Mouse (Mus musculus) midbrain, embryonic 15.5 days (tissue): ENCODE results near the gene Vgf. TPM values are rescaled to one million over a fixed set of nuclear protein-coding genes. Genes with fewer than 3 reads are reported as not detected.
A peak's percentile ranks its signal among the peaks of the same experiment; 100 is the strongest.

Experiments
- ATAC-seq: fragments of 200-750 bp; cut with Nextera tagmentation; replicated peaks from 2 replicates; pipeline ENCODE4 v1.8.0; 2017; ENCODE audit warnings: moderate TSS enrichment
- H3K27ac ChIP-seq: fragments of 300-500 bp; sonication (generic); 2 replicates; pipeline ENCODE4 v1.5.1; 2015; ENCODE audit warnings: mild to moderate bottlenecking, inconsistent platforms
- H3K27me3 ChIP-seq: fragments of 300-500 bp; sonication (generic); replicated peaks from 2 replicates; pipeline ENCODE4 v1.6.1; 2015; ENCODE audit warnings: inconsistent platforms
- H3K36me3 ChIP-seq: fragments of 300-500 bp; sonication (generic); replicated peaks from 2 replicates; pipeline ENCODE4 v1.6.1; 2015; ENCODE audit warnings: inconsistent platforms
- H3K4me1 ChIP-seq: fragments of 300-500 bp; sonication (generic); 2 replicates; pipeline ENCODE4 v1.6.1; 2015; ENCODE audit warnings: inconsistent platforms
- H3K4me2 ChIP-seq: fragments of 300-500 bp; sonication (generic); 2 replicates; pipeline ENCODE4 v1.6.1; 2015; ENCODE audit warnings: inconsistent platforms, mild to moderate bottlenecking, moderate library complexity
- H3K4me3 ChIP-seq: fragments of 300-500 bp; sonication (generic); 2 replicates; pipeline ENCODE4 v1.5.1; 2015; ENCODE audit warnings: mild to moderate bottlenecking, inconsistent platforms
- H3K9ac ChIP-seq: fragments of 300-500 bp; sonication (generic); 2 replicates; pipeline ENCODE4 v1.6.1; 2015; ENCODE audit warnings: mild to moderate bottlenecking, inconsistent platforms
- H3K9me3 ChIP-seq: fragments of 300-500 bp; sonication (generic); 2 replicates; pipeline ENCODE4 v1.6.1; 2016; ENCODE audit warnings: inconsistent platforms
- WGBS: fragments of 180-500 bp; shearing (Covaris S2); methylation state at CpG from one replicate; pipeline ENCODE4 v1.1.7; 2015; ENCODE audit warnings: mixed read lengths; 5-methylcytosine and 5-hydroxymethylcytosine counted together
- polyA plus RNA-seq: library from polyadenylated mRNA; unstranded; fragments of >200 nt; fragmentation: Nextera tagmentation; extraction: Ambion mirVana; gene quantifications from 2 replicates; pipeline ENCODE4 v1.2.1, GENCODE M21; 2015

Vgf gene
- polyA plus RNA-seq, 1 experiment from 2014 or later, result 9.9 TPM

GRCm38 (mm10) chr5:137051914-137052505 is 25.8 kb downstream of the Vgf start:
- 90% methylated on average over 5 of the region's 5 CpGs for WGBS
- no peak for ATAC-seq
- peaks cover 1% of the 10 kb centered on the region for H3K4me1 ChIP-seq
- no peaks in the 10 kb centered on the region for H3K36me3 ChIP-seq
- no peaks in the 10 kb centered on the region for H3K9me3 ChIP-seq
- H3K27ac ChIP-seq, result no peak overlapping the region
- no peak overlapping the region for H3K4me2 ChIP-seq
- no peak overlapping the region for H3K9ac ChIP-seq
- no peaks in the 10 kb centered on the region for H3K27me3 ChIP-seq
- no peak overlapping the region for H3K4me3 ChIP-seq

DNA sequence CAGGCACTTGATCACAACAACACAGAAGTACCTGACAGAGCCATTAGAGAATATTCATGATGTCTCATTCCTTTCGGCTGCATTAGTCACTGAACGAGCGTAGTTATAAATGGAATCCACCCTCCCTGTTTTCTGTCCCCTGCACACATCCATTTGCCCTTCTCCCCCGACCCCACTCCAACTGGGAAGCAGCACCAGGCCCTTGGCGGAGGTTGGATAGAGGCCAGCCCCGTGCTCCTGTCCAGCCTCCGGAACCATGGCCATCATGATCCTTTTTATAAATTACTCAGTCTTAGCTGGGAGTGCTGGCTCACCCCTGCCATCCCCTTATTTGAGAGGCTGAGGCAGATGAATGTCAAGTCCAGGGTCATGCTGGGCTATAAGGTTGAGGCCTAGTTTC is 28.1 kb downstream of the Vgf start:
- 91% methylated on average over 7 of the region's 7 CpGs for WGBS
- no peak overlapping the region for H3K9ac ChIP-seq
- H3K4me2 ChIP-seq, result no peak overlapping the region
- H3K9me3 ChIP-seq, result no peaks in the 10 kb centered on the region
- H3K36me3 ChIP-seq, result no peaks in the 10 kb centered on the region
- H3K27me3 ChIP-seq, result no peaks in the 10 kb centered on the region
- H3K4me3 ChIP-seq, result no peak overlapping the region
- no peaks in the 10 kb centered on the region for H3K4me1 ChIP-seq
- H3K27ac ChIP-seq, result no peak overlapping the region
- no peak for ATAC-seq

DNA sequence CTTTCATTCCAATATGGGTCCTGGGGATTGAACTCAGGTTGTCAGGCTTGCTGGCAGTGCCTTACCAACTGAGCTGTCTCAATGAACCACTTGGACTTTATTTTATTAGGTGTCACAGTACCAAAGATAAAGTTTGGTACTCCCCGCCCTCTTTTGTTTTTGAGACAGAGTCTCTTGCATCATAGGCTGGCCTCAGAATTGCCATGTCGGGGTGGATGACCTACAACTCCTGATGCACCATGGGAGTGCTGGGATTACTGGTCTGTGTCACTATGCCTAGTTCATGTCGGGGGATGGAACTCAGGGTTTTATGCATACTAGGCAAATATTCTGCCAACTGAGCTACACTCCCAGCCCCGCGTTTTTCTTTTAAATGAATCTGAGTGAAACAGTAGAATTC is 28.7 kb downstream of the Vgf start:
- no peaks in the 10 kb centered on the region for H3K4me1 ChIP-seq
- H3K36me3 ChIP-seq, result no peaks in the 10 kb centered on the region
- H3K4me3 ChIP-seq, result no peak overlapping the region
- no peak for ATAC-seq
- 85% methylated on average over 5 of the region's 5 CpGs for WGBS
- no peaks in the 10 kb centered on the region for H3K27me3 ChIP-seq
- H3K9me3 ChIP-seq, result no peaks in the 10 kb centered on the region
- no peak overlapping the region for H3K4me2 ChIP-seq
- no peak overlapping the region for H3K9ac ChIP-seq
- H3K27ac ChIP-seq, result no peak overlapping the region

DNA sequence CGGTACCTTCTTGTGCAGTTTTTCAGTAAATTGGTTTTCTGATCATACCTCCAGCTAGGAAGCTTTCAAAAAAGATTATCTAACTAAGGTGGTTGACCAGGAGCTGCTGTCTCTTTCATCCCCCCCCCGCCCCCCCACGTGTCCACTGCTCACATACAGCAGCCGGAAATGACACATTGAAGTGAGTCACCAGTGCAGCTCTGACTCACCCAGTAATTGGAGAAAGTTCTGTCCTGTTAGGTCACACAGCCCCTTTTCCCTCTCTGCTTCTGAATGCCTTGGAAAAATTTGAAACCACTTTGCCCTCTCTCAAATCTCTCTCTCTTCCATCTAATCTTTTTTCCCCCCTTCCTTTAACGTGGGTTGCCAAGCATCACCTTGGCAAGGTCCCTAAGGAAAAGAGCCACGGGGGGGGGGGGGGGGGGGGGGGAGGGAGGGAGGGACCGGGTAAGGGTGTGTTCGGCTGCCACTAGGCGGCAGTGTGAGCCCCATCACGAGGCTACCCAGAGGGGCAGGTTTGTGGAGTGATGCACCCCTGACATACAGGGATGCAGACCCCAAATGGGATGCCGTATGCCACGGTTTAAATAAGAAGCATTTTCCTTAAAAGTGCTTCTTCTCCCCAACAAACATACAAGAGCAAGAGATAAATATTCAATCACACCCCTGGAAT is 35.8 kb downstream of the Vgf start:
- Histone ChIP-seq H3K9me3 (no peaks in the 10 kb centered on the region), H3K27ac (no peak overlapping the region), H3K9ac (no peak overlapping the region), H3K36me3 (no peaks in the 10 kb centered on the region), H3K4me1 (no peaks in the 10 kb centered on the region), H3K27me3 (no peaks in the 10 kb centered on the region), H3K4me2 (no peak overlapping the region), H3K4me3 (no peak overlapping the region)
- no peak for ATAC-seq
- 28% methylated on average over 10 of the region's 12 CpGs for WGBS

DNA sequence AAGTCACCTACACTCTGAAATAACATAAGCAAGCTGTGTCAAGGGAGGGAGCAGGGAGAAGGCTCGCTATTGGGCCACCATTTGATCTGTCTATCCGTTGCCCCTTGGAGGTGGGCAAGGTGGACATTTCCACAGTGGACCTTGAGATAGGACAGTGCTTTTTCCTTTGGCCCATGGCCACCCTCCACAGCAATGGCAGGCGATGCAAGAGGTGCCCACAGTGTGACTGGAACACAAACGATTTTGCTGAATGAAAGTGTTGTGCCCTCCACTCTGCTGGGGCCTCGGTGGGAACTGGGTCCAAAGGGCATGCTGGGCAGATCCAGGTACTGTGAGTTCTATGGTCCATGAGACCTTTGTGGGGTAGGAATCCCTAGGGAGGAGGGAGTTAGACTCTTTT is 36.4 kb downstream of the Vgf start:
- H3K4me3 ChIP-seq, result no peak overlapping the region
- 90% methylated on average over 5 of the region's 5 CpGs for WGBS
- H3K4me2 ChIP-seq, result no peak overlapping the region
- H3K4me1 ChIP-seq, result no peaks in the 10 kb centered on the region
- no peak overlapping the region for H3K27ac ChIP-seq
- H3K9me3 ChIP-seq, result no peaks in the 10 kb centered on the region
- H3K27me3 ChIP-seq, result no peaks in the 10 kb centered on the region
- ATAC-seq, result no peak
- H3K36me3 ChIP-seq, result no peaks in the 10 kb centered on the region
- H3K9ac ChIP-seq, result no peak overlapping the region

DNA sequence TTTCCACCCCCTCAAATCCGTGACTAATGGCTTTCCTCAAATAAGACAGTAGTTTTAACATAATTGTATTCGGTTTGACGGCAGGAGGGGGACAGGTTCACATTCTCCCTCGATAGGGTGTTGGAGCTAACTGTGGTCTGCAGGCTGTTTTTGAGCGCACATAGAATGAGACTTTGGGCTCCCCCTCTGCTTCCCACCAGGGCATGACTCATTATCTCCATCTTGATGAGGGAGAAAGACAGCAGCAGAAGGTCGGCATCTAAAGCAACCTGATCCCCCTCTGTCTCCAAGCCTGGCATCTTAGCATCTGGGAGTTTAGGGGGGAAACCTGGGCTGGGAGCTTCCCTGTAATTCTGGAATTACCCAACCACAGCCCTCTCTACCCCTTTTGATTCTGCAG is 39.3 kb downstream of the Vgf start:
- H3K27me3 ChIP-seq, result no peaks in the 10 kb centered on the region
- whole genome bisulfite sequencing, result 59% methylated on average over 6 of the region's 6 CpGs
- no peak overlapping the region for H3K4me2 ChIP-seq
- H3K4me1 ChIP-seq, result no peaks in the 10 kb centered on the region
- no peak overlapping the region for H3K4me3 ChIP-seq
- H3K27ac ChIP-seq, result no peak overlapping the region
- H3K9me3 ChIP-seq, result no peaks in the 10 kb centered on the region
- no peak overlapping the region for H3K9ac ChIP-seq
- no peak for ATAC-seq
- no peaks in the 10 kb centered on the region for H3K36me3 ChIP-seq

DNA sequence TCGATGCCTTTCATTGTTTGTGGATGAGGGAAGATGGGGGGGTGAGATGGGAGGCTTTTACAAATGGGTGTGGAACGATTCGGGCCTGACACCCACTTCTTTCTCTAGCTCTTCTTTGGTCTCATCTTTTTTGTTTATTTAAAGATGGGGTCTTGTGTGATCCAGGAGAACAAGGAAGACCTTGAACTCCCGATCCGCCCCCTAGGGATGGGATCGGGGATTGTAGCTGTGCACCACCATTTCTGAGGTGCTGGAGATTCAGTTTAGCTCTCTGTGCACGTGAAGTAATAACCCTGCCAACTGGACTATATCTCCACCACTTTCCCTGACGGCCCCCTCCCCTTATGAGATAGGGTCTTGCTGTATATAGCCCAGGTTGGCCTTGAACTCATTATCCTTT is 39.7 kb downstream of the Vgf start:
- Histone ChIP-seq H3K4me2 (no peak overlapping the region), H3K36me3 (no peaks in the 10 kb centered on the region), H3K9ac (no peak overlapping the region), H3K9me3 (no peaks in the 10 kb centered on the region), H3K27ac (no peak overlapping the region), H3K4me1 (no peaks in the 10 kb centered on the region), H3K4me3 (no peak overlapping the region), H3K27me3 (no peaks in the 10 kb centered on the region)
- ATAC-seq, result no peak
- WGBS, result 65% methylated on average over 8 of the region's 8 CpGs

GRCm38 (mm10) chr5:137068711-137069110 is 42.5 kb downstream of the Vgf start:
- H3K9ac ChIP-seq, result no peak overlapping the region
- no peaks in the 10 kb centered on the region for H3K9me3 ChIP-seq
- no peak overlapping the region for H3K4me2 ChIP-seq
- H3K36me3 ChIP-seq, result no peaks in the 10 kb centered on the region
- ATAC-seq, result no peak
- WGBS, result 76% methylated on average over 4 of the region's 4 CpGs
- no peak overlapping the region for H3K27ac ChIP-seq
- H3K27me3 ChIP-seq, result no peaks in the 10 kb centered on the region
- H3K4me1 ChIP-seq, result peaks cover 12% of the 10 kb centered on the region; the same call in 1 of the 2 replicates
- no peak overlapping the region for H3K4me3 ChIP-seq

- no peaks in the 10 kb centered on the region for H3K27me3 ChIP-seq
- WGBS, result 85% methylated on average over 19 of the region's 19 CpGs
- H3K4me1 ChIP-seq, result peaks cover 19% of the 10 kb centered on the region
- no peak overlapping the region for H3K9ac ChIP-seq
- H3K4me3 ChIP-seq, result no peak overlapping the region
- H3K9me3 ChIP-seq, result no peaks in the 10 kb centered on the region
- H3K27ac ChIP-seq, result no peak overlapping the region
- H3K36me3 ChIP-seq, result no peaks in the 10 kb centered on the region
- 0 out of 2 replicates have a peak overlapping the region, but pooled peaks have one; percentile 61 for H3K4me2 ChIP-seq
- no peak for ATAC-seq
Measured at GRCm38 (mm10) chr5:137070881-137071605, 44.9 kb downstream of the Vgf start.

GRCm38 (mm10) chr5:137072079-137072960 is 46.1 kb downstream of the Vgf start, which contains the start of gene Serpine1:
TSS of gene Serpine1 (minus strand) at chr5:137072268.
- Histone ChIP-seq H3K4me2 (peak within 1 kb of the TSS; percentile 61), H3K9me3 (no peaks in the 10 kb centered on the region), H3K4me1 (peaks cover 19% of the 10 kb centered on the region), H3K4me3 (peak within 1 kb of the TSS; percentile 38), H3K9ac (0 out of 2 replicates have a peak within 1 kb of the TSS, but pooled peaks have one; percentile 32), H3K27ac (peak within 1 kb of the TSS; percentile 65), H3K36me3 (no peaks in the 10 kb centered on the region), H3K27me3 (no peaks in the 10 kb centered on the region)
- 19% methylated on average over 23 of the region's 23 CpGs for WGBS
- ATAC-seq, result peak; percentile 93

DNA sequence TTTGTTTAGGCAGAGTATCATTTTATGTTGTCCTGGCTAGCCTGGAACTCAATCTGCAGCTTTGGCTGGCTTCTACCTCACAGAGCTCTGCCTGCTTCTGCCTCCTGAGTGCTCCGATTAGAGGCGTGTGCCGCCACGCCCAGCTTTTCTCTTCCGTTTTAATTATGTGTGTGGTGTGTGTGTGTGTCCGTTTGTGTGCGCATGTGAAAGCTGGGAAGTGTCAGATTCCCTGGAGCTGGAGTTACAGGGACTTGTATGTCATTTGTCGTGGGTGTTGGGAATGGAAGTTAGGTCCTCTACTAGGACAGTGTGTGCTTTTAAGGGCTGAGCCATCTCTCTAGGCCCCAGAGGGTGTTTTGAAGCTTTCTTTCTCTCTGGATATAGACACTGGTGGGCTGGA is 46.9 kb downstream of the Vgf start:
- no peaks in the 10 kb centered on the region for H3K27me3 ChIP-seq
- H3K4me3 ChIP-seq, result no peak overlapping the region
- no peak overlapping the region for H3K27ac ChIP-seq
- H3K9me3 ChIP-seq, result no peaks in the 10 kb centered on the region
- H3K9ac ChIP-seq, result no peak overlapping the region
- ATAC-seq, result no peak
- H3K36me3 ChIP-seq, result no peaks in the 10 kb centered on the region
- 96% methylated on average over 8 of the region's 8 CpGs for WGBS
- H3K4me2 ChIP-seq, result no peak overlapping the region
- H3K4me1 ChIP-seq, result peaks cover 19% of the 10 kb centered on the region

GRCm38 (mm10) chr5:137074191-137074651 is 48.0 kb downstream of the Vgf start:
- Histone ChIP-seq H3K4me1 (peaks cover 19% of the 10 kb centered on the region), H3K4me3 (no peak overlapping the region), H3K9ac (no peak overlapping the region), H3K4me2 (no peak overlapping the region), H3K36me3 (no peaks in the 10 kb centered on the region), H3K9me3 (no peaks in the 10 kb centered on the region), H3K27me3 (no peaks in the 10 kb centered on the region), H3K27ac (no peak overlapping the region)
- ATAC-seq, result no peak
- 29% methylated on average over 6 of the region's 6 CpGs for WGBS
